Mouse (Mus musculus) G1E (cell line): ENCODE results near the gene A830018L16Rik. TPM values are rescaled to one million over a fixed set of nuclear protein-coding genes. Genes with fewer than 3 reads are reported as not detected.
"Not testable (repeated sequence)": the region's sequence is repeated elsewhere in the genome, so short reads cannot be mapped to it uniquely, and the experiment has no call there.

Source experiments
- ATAC-seq: 2 replicates; pipeline ENCODE4 v1.8.0; 2016; ENCODE audit warnings: mild to moderate bottlenecking; ENCODE audit not compliant: insufficient number of reproducible peaks, poor library complexity, low FRiP score, severe bottlenecking; ENCODE audit errors: extremely low read depth
- DNase-seq: peaks from one replicate; pipeline ENCODE4 v3.0.0; 2012; ENCODE audit warnings: low spot score
- H3K27me3 ChIP-seq: 2 replicates; pipeline ENCODE4 v1.6.1; 2012; ENCODE audit warnings: mild to moderate bottlenecking, low read length, inconsistent platforms; ENCODE audit not compliant: insufficient read depth
- H3K36me3 ChIP-seq: replicated peaks from 2 replicates; pipeline ENCODE3; 2012; ENCODE audit warnings: mild to moderate bottlenecking, inconsistent platforms
- H3K4me1 ChIP-seq: 2 replicates; pipeline ENCODE4 v1.6.1; 2012; ENCODE audit warnings: low read depth, low read length, inconsistent platforms, mixed read lengths; ENCODE audit not compliant: insufficient read depth
- H3K4me3 ChIP-seq: 2 replicates; pipeline ENCODE4 v1.5.1; 2012; ENCODE audit warnings: low read depth, mild to moderate bottlenecking, inconsistent platforms, low read length, moderate library complexity, mixed read lengths
- H3K9me3 ChIP-seq: replicated peaks from 2 replicates; pipeline ENCODE4 v1.6.1; 2012; ENCODE audit warnings: inconsistent platforms
- CTCF ChIP-seq: IDR thresholded peaks from 2 replicates; pipeline ENCODE4 v1.5.1; 2012; ENCODE audit warnings: low read depth, low read length, inconsistent platforms, mixed read lengths
- GATA1 ChIP-seq: IDR thresholded peaks from 2 replicates; pipeline ENCODE4 v1.6.1; 2012; ENCODE audit warnings: borderline replicate concordance, low read length, inconsistent platforms, mixed read lengths
- GATA2 ChIP-seq: IDR thresholded peaks from 2 replicates; pipeline ENCODE4 v1.6.1; 2012; ENCODE audit warnings: low read depth, low read length, inconsistent platforms, borderline replicate concordance
- POLR2AphosphoS5 ChIP-seq: IDR thresholded peaks from 2 replicates; pipeline ENCODE4 v1.6.1; 2012; ENCODE audit warnings: low read depth, low read length, inconsistent platforms; ENCODE audit not compliant: insufficient replicate concordance
- TAL1 ChIP-seq: conservative IDR thresholded peaks from 2 replicates; pipeline ENCODE4 v1.6.1; 2012; ENCODE audit warnings: low read depth, low read length, inconsistent platforms, mixed read lengths
- polyA plus RNA-seq: library from polyadenylated mRNA; stranded (reverse); fragments of >175 nt; gene quantifications from 2 replicates; pipeline ENCODE4 v1.2.3, GENCODE M21; 2012
- total RNA-seq, 2 experiments: library from RNA; stranded (forward) in 1 of 2; stranded (reverse) in 1 of 2; fragments of 200-1000 nt in 1 of 2; fragments of >200 nt in 1 of 2; fragmentation: Nextera tagmentation in 1 of 2; gene quantifications; 2 replicates each; pipeline ENCODE4 v1.2.3; 2014 to 2017

A830018L16Rik gene
- total and polyA plus RNA-seq, 3 experiments: 0.11 TPM; not detected in 2

DNA sequence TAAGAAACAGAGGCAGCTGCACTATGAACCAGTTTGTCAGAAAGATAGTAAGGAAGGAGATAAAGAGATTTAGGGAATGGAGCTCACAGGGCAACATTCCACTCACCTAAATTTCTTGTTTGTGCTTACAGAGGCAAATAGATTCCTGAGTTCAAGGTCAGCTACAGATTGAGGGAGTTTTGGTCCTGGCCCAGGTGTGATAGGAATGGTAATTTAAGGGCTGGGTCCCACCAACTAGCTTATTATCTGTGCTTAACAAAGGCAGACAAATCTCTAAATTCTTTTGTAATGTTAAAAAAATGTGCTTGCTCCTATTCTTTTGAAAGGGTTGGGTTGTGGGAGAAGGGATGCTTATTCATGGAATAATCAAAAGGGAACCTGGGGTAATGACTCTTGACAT is 87.7 kb downstream of the A830018L16Rik start:
- DNase-seq (no peak), ATAC-seq (no peak)
- no peaks in the 10 kb centered on the region for H3K27me3 ChIP-seq
- H3K4me1 ChIP-seq: no peaks in the 10 kb centered on the region
- TF ChIP-seq GATA1: no peak
- TF ChIP-seq GATA2: no peak
- no peak for TF ChIP-seq POLR2AphosphoS5
- TF ChIP-seq CTCF: no peak
- no peak for TF ChIP-seq TAL1
- no peak overlapping the region for H3K4me3 ChIP-seq
- no peaks in the 10 kb centered on the region for H3K36me3 ChIP-seq
- H3K9me3 ChIP-seq: no peaks in the 10 kb centered on the region

DNA sequence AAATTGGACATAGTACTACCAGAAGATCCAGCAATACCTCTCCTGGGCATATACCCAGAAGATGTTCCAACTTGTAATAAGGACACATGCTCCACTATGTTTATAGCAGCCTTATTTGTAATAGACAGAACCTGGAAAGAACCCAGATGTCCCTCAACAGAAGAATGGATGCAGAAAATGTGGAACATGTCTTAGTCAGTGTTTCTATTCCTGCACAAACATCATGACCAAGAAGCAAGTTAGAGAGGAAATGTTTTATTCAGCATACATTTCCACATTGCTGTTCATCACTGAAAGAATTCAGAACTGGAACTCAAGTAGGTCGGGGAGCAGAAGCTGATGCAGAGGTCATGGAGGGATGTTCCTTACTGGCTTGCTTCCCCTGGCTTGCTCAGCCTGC is 135.9 kb downstream of the A830018L16Rik start:
- not testable (repeated sequence) for H3K27me3 ChIP-seq, H3K36me3 ChIP-seq, DNase-seq, H3K9me3 ChIP-seq, ATAC-seq, H3K4me3 ChIP-seq, H3K4me1 ChIP-seq

DNA sequence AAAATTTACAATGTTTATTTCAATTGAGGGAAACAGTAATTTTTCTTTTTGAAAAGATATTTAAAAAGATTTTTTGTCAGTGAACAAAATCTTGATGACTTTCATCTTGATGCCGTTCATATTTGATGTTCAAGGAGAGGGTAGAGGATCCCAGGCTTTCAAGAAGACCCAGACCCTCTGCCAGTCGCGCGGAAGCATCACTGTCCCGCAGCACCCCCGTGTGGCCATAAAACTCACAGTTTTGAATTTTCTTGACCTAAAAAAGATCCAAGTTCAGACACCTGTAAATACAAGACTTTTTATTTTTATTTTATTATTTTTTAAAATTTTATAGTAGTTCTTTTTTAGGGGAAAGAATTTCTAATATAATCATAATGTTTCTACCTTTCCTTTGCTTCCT is 151.4 kb downstream of the A830018L16Rik start:
- TF ChIP-seq POLR2AphosphoS5: no peak
- TF ChIP-seq CTCF: no peak
- no peak for TF ChIP-seq TAL1
- TF ChIP-seq GATA1: no peak
- TF ChIP-seq GATA2: no peak
- no peak for DNase-seq

GRCm38 (mm10) chr1:11566730-11567129 is 152.8 kb downstream of the A830018L16Rik start:
- ATAC-seq (no peak), DNase-seq (no peak)
- H3K36me3 ChIP-seq: no peaks in the 10 kb centered on the region
- H3K9me3 ChIP-seq: no peaks in the 10 kb centered on the region
- H3K4me1 ChIP-seq: no peaks in the 10 kb centered on the region
- no peak overlapping the region for H3K4me3 ChIP-seq
- no peak for TF ChIP-seq POLR2AphosphoS5
- H3K27me3 ChIP-seq: no peaks in the 10 kb centered on the region

More for the DNA sequence above, 151.4 kb downstream of the A830018L16Rik start:
- Histone ChIP-seq H3K4me1 (no peaks in the 10 kb centered on the region), H3K9me3 (no peaks in the 10 kb centered on the region), H3K4me3 (no peak overlapping the region), H3K36me3 (no peaks in the 10 kb centered on the region), H3K27me3 (no peaks in the 10 kb centered on the region)
- ATAC-seq: no peak

DNA sequence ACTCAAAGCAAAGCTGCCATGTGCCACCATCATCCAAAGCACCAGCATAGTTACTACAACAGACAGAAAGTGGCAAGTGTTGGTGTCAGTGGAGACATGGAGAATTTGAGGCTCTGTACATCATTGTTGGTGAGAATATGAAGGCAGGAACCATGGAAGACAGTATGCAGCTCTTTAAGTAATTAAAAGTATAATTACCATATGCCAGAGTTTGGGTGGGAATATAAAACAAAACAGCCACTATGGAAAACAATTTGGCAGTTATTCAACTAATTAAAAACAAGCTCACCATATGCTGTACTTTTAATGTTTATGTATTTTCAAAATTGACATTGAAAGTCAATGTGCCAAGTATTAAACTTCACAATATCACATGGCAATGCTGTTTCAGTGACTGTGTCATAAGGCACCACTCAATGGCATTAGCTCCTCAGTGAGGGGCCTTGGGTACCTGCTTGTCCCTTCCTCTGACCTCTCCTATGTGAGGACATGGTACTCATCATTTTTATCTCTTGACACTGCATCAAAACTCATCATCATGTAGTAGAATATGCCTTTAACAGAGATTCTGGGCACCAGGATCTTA is 153.5 kb downstream of the A830018L16Rik start:
- H3K9me3 ChIP-seq: no peaks in the 10 kb centered on the region
- no peaks in the 10 kb centered on the region for H3K36me3 ChIP-seq
- H3K4me3 ChIP-seq: no peak overlapping the region
- no peaks in the 10 kb centered on the region for H3K27me3 ChIP-seq
- TF ChIP-seq GATA2 (no peak), CTCF (no peak), POLR2AphosphoS5 (no peak), TAL1 (no peak), GATA1 (no peak)
- H3K4me1 ChIP-seq: no peaks in the 10 kb centered on the region
- DNase-seq: no peak
- no peak for ATAC-seq

- DNase-seq (no peak), ATAC-seq (no peak)
- no peaks in the 10 kb centered on the region for H3K9me3 ChIP-seq
- H3K36me3 ChIP-seq: no peaks in the 10 kb centered on the region
- H3K27me3 ChIP-seq: no peaks in the 10 kb centered on the region
- TF ChIP-seq GATA1 (no peak), CTCF (no peak), TAL1 (no peak), POLR2AphosphoS5 (no peak), GATA2 (no peak)
- no peak overlapping the region for H3K4me3 ChIP-seq
- no peaks in the 10 kb centered on the region for H3K4me1 ChIP-seq
These were observed 156.4 kb downstream of the A830018L16Rik start for GRCm38 (mm10) chr1:11570274-11570673.

DNA sequence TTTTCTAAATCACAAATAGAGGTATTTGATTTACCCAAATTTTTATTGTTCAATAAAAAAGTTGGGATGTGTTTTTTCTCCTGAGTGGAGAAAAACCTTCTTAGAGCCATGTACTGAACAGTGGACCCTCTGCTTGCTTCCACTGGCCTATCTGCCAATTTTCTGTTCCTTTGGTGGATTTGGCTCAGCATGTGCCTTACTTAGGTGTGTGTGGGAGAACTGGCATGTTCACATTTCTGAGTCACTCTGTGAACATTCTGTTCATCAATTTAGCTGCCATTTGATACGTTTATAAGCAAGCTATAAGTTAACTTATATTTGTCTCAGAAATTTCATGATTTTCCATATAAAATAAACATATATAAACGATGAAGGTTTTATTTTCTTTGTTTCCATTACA is 159.6 kb downstream of the A830018L16Rik start:
- DNase-seq (no peak), ATAC-seq (no peak)
- Histone ChIP-seq H3K9me3 (no peaks in the 10 kb centered on the region), H3K4me3 (no peak overlapping the region), H3K27me3 (no peaks in the 10 kb centered on the region), H3K36me3 (no peaks in the 10 kb centered on the region), H3K4me1 (no peaks in the 10 kb centered on the region)
- TF ChIP-seq TAL1 (no peak), POLR2AphosphoS5 (no peak)
